Mouse (Mus musculus) CD8-positive naive resting alpha-beta T cell, adult 2 months (primary cell): ENCODE results near the gene Nutf2-ps1.
A peak's percentile ranks its signal among the peaks of the same experiment; 100 is the strongest.
"Not testable (repeated sequence)": the region's sequence is repeated elsewhere in the genome, so short reads cannot be mapped to it uniquely, and the experiment has no call there.

Experiments
- DNase-seq, 2 experiments: peaks; one replicate each; pipeline ENCODE4 v3.0.0; 2022; ENCODE audit warnings: low read depth in 2 of 2, low spot score in 2 of 2

The Nutf2-ps1 gene

DNA sequence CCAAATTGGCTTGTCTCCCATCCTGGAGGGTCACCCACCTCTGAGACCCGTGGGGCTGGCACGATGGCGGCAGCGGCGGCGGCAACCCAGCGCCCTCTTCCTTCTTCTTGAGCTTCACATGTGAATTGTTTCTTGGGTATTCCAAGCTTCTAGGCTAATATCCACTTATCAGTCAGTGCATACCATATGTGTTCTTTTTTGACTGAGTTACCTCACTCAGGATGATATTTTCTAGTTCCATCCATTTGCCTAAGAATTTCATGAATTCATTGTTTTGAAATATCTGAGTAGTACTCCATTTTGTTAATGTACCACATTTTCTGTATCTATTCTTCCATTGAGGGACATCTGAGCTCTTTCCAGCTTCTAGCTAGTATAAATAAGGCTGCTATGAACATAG lies at the start of gene Nutf2-ps1:
TSS of gene Nutf2-ps1 (minus strand) at position 101 of the 400 bp plus-strand sequence.
- DNase-seq: not testable (repeated sequence)

DNA sequence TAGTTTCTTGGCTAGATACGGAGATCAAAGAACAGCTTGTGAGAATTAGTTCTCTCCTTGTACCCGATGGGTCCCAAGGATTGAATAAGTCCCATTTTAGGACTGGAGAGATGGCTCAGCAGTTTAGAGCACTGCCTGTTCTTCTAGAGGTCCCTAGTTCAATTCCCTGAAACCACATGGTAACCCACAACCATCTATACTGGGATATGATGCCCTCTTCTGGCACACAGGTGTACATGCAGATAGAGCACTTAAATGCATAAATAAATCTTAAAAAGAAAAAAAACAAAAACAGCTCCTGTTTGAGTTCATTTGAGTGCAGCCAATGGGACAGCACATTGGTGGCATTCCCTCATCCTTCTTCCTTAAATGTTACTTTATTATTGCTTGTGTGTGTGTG lies 49.2 kb upstream of the Nutf2-ps1 start:
- peak in 1 of 2 experiments; percentile 8 for DNase-seq

DNA sequence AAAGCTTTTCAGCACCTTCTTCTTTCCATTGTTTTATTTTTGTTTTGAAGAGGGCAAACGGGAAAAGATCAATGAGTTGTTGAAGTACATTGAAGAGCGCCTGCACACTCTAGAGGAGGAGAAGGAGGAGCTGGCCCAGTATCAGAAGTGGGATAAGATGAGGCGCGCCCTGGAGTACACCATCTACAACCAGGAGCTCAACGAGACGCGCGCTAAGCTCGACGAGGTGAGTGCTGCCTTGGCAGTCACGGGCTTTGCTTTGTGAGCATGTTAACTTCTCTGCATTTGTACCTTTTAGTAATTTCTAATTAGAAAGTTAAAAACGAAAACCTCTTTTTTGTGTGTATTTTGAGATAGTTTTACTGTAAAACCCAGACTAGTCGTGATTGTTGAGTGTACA lies 32.8 kb upstream of the Nutf2-ps1 start:
- DNase-seq: no peak

DNA sequence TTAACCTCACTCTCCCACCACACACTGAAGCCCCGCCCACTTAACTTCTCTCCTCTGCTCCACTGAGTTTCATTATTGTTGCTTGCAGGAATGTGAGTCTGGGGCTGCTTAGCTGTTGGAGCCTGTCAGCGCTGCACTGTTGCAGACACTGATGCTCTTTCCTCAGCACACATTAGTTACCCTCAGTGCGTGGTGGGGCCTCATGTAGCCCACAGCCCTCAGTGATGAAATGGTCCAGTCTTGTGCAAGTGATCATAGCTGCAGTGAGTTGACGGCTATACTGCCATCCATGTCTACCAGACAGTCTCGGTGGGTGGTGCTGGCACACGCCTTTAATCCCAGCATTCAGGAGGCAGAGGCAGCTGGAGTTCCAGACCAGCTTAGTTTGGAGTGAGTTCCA lies 20.1 kb upstream of the Nutf2-ps1 start:
- DNase-seq: no peak

DNA sequence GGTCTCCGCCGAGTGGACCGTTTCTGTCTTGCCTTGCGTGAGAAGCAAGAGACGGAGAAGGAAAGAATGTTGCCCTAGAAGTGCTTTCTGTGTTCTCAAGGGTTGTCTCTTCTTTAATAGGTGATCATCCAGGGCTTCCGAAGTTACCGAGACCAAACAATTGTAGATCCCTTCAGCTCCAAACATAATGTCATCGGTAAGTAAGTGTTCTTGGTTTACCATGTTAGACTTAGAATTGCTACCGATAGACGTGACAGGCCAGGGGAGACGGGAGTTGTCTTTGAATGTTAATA lies 12.4 kb upstream of the Nutf2-ps1 start:
- no peak for DNase-seq

DNA sequence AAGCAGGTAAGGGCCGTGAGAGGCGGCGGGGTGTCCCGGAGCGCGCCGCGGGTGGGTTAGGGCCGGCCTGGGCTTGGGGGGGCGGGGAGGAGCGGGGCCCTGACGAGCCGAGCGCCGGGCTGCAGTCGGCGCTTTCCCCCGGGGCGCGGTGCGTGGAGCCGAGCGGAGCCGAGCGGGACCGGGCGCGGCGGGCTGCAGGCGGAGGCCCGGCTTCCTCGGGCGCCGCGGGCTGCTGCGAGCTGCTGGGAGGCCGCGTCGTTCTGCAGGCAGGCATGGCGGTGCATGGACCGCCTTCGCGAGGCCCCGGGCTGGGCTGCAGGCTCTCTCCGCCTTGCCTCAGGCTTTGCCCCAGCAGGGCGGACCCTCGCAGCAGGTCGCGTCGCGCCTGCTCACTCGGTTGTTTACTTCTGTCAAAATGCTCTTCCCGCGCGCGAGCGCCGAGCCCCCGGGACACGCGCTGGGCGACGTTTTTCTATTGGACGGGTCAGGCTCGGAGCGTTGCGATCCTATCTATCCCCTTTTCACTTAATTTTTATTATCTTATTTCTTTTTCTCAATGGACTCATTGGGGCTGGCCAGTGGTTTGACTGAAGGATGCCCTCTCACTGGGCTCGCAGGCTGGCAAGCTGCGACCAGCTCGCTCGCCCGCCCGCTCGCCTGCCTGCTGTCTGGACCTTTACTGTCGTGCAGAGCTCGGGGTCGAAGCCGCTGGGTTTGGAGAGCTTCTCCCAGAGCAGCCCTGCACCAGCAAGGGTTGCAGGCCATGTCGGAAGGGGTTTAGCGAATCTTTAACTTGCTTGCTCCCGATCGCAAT lies 11.9 kb upstream of the Nutf2-ps1 start:
- peak; percentile 58 to 63 for DNase-seq

DNA sequence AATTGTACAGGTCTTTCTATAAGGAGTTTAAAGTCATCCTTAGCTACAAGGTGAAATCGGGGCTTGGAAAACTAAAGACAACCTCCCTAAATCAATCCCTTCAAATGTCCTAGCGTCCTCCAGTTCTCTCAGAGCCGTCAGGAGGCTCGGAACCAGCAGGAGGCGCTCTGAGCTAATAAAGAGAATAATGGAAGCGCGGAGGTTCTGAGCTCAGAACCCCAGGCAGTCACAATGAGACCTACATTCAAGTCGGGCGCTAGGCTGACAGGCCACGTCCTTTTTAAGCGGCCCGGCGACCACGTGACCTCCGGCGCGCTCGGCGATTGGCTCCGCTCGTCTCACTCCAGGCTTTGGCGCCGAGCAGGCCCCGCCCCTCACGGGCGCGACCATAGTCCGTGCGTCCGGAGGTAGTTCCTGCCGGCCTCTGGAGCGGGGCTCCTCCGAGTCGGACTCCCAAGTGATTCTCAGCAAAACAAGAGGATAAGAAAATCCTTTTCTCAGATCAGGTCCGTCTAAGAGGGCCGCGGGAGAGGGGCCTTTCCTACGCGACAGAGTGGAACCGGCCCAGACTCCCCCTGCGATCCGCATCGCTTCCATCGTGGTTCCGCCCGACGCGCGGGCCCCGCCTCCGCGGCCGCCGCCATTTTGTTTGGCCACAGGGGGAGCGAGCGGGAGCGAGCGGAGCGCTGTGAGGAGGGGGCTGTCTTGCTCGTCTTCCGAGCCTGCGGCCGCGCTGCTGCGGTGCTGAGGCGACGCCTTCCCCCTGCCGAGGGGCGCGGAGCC lies 11.1 kb upstream of the Nutf2-ps1 start, which contains the start of gene Smc3:
TSS of gene Smc3 (plus strand) at position 642 of the 783 bp plus-strand sequence.
- peak; percentile 99 for DNase-seq

DNA sequence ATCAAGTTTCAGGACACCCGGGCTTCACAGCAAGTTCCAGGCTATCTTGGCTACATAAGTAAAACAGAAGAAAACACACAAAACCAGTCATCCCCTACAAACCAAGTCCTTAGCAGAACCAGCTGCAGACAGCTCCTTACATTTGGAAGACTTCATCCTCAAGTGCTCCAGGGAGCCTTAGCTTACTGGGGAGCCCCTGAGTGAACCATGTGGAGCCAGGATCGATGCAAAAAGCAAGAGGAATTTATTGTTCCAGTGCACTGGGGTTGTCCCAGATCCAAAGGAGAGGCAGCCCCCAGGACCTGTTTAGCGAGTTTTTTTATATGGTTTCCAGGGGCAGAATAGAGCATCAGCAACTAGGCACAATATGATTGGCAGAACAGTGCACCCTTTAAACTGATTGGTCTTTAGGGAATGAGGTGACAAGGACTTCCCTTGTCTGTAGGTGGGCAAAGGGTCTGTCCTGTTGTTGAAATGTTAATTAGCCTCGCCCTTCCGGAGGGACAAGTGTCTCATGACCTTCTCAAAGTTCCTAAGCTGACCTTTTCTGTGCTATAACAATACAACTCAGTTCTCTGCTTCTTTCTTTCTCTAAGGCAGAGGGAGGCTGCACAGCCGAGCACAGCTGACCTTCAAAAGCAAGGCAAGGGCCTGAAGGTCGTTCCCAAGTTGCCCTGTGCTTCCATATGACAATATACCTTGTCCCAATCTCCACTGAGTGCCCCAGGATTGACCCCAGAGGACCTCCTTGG lies 8.0 kb upstream of the Nutf2-ps1 start:
- no peak for DNase-seq

DNA sequence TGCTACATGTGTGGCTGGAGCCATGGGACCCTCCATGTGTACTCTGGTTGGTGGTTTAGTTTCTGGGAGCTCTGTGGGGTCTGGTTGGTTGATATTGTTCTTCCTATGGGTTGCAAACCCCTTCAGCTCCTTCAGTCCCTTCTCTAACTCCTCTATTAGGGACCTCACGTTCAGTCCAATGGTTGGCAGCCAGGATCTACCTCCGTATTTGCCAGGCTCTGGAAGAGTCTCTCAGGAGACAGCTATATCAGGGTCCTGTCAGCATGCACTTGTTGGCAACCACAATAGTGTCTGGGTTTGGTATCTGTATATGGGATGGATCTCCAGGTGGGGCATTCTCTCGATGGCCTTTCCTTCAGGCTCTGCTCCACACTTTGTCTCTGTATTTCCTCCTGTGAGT lies 1.2 kb downstream of the Nutf2-ps1 start:
- DNase-seq: not testable (repeated sequence)

DNA sequence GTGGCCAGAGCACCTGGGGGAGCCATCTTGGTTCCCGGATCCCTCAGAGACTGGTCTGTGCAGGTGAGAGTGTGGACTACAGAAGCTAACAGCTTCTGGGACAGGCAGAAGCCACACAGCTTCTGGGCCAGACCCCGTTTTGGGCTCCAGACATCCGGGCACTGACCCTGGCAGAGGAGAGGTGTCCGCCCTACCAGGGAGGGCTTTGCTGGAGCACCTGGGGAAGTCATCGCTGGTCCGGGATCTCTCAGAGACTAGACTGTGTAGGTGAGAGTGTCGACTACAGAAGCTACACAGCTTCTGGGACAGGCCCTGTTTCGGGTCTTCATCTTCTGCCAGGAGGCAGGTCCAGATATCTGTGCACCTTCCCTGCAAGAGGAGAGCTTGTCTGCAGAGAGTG lies 8.6 kb downstream of the Nutf2-ps1 start:
- DNase-seq: not testable (repeated sequence)

DNA sequence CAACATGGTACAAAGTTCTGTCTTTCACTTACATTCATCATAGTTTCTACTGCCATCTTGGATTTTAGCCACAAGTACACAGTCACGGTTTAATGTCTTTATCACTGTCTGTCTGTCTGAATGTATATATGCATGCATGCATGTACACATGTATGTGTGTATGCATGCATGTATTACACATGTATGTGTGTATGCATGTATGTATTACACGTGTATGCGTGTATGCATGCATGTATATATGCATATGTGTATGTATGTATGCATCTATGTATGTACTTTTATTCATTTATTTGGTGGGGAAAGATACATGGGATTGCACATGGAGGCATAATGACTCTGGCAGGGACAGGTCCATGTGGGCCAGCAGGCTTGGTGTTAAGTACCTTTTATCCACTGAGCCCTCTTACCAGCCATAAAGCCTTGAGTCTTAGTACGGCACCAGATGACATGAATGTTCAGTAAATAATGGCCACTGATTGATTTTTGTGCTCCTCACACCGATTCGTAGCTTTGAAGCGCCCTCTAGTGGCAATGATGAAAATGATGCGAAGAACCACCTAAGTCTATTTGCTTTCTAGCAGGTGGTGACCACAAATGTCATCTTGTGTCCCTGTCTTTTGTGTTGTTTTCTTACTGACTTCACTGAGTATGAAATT lies 10.1 kb downstream of the Nutf2-ps1 start:
- DNase-seq: peak; percentile 72 to 78

DNA sequence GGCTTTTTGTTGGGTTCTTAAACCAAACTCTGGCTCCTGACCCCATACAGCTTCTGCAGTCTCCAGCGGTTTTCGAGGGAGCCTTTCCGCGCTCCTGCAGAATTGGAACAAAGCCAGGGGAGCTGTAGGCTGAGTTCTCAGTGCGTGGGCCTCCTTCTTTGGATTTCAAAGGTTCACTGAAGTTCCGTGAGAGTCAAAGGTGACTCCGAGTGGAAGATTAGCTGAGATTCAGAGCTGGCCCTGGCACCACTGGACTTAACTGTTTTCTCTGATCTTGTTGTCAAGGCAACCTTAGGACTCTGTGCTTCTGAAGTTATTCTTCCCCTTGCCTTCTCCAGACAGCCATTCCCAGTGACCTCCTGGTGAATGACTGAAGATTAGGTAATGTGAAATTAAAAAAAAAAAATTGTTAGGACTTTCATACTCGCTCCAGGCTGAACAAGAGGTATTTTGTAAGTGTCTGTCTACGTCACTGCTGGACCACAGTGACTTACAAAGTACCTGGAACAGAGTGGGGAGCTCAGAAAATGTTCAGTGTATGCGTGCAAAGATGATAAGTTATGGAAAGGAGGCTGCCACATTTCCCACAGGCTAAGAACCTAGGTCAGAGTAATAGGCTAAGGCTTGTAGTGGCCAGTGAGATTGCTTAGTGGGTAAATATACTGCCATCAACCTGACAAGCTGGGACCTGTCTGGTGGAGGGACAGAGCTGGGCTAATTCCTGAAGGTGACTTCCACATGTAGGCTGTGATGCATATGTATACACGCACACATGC lies 11.7 kb downstream of the Nutf2-ps1 start:
- no peak for DNase-seq

DNA sequence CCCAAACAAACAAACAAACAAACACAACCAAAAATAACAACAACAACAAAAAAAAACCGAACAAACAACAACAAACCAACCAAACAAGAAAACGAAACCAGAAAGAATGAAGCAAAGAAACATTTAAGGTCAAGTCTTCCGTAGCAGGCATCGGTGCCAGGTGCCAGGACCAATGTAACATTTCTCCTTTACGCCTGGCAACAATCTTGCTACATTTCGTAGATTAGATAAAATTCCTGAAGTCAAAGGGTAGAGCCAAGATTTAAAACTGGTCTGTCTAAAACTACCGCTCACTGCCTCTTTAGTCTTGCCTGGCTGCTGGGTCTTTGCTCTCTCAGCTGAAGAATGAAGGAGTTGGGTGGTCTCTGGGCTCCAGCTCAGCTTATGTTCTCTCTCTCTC lies 12.8 kb downstream of the Nutf2-ps1 start:
- DNase-seq: no peak

DNA sequence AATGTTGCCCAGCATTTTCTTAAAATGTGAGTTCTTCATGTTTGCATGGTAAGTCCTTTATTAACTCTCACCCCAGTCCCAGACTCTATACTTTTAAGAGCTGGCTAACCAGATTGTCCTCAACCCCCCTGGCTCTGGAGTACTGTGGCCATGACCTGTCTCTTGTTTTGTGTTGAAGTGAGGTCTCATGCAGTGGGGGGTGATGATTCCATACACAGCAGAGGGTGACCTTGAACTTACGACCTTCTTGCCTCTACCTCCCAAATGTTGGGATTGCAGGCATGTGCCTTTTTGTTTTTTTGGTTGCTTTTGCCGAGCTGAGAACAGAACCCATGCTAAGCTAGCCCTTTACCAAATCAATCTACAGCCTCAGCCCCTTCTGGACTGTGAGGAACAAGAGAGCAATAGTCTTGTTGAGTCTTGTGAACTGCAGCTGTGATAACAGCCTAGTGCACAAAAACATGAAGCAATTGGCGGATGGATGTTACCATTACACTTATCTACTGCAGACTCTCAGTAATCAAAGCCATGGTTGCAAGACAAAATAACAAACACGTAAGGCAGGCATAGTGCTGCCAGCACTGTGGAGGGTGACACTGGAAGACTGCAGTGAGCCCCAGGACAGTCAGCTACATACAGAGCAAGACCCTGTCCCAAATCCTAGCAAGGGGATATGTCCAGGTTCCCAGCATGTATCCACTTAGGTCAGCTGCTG lies 13.4 kb downstream of the Nutf2-ps1 start:
- no peak for DNase-seq

DNA sequence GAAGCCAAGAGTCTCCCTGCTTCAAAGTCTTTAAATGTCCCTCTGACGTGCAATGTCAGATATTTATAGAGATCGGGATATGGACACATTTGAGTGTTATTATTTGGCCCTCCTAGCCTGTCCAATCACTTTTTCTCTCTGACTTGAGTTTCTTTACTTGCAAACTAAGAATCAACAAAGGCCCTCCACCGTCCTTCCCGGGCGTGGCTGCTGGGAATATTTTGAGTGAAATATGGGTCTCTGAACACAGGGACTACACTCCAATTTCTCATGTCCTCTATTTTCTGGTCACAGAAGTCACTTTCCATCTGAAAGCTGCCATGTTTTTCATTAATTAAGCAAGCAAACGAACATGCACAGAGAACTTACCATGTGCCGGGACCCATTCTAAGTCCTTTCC lies 14.3 kb downstream of the Nutf2-ps1 start:
- DNase-seq: no peak

DNA sequence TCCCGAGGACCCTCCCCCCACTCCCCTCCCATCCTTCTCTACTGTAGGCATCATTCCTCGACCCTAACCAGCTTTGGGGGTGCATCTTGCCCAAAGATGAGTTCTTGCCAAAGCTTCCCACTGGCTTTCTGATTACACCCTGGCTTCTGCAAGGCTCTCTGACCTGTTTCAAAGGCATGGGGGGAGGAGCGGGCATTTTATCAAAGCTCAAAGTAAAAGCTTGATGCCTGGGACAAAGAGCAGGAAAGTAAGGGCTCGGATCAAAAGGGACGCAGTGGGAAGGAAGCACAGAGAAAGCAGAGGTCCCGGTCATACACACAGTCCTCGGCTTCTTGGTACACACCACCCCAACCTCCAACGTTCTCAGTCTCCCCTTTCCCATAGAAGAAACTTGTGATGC lies 14.7 kb downstream of the Nutf2-ps1 start:
- DNase-seq: no peak

DNA sequence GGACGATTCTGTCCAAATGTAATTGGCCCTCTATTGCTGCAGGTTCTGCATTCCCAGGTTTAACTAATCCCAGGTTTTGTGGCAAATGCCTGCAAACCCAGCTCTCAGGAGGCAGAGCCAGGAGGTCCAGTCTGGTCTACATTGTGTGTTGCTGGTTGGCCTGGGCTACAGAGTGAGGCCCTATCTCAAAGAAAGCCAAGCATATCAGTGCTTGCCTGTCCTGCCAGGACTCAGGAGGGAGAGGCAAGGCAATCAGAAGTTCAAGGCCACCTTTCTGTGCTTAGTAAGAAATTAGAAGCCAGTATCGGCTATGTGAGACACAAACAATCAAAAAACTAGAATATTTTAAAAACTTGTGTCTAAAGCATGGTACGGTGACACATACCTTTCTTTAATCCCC lies 15.7 kb downstream of the Nutf2-ps1 start:
- no peak for DNase-seq

DNA sequence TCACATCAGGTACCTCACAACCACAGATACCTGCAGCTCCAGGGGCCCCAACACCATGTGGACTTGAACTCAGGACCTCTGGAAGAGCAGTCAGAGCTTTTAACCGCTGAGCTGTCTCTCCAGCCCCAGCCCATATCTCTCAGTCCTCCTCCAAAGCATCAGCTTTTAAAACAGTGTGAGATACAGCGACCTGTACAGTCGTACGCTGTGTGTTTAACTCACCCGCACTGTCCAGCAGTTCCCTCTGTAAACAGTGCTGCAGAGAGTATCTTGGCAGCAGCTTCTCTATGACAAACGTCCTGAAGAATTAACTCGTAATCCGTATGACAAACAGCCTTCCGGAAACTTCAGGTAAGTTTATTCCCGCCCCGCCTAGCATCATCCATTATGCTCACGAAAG lies 16.3 kb downstream of the Nutf2-ps1 start:
- DNase-seq: no peak

DNA sequence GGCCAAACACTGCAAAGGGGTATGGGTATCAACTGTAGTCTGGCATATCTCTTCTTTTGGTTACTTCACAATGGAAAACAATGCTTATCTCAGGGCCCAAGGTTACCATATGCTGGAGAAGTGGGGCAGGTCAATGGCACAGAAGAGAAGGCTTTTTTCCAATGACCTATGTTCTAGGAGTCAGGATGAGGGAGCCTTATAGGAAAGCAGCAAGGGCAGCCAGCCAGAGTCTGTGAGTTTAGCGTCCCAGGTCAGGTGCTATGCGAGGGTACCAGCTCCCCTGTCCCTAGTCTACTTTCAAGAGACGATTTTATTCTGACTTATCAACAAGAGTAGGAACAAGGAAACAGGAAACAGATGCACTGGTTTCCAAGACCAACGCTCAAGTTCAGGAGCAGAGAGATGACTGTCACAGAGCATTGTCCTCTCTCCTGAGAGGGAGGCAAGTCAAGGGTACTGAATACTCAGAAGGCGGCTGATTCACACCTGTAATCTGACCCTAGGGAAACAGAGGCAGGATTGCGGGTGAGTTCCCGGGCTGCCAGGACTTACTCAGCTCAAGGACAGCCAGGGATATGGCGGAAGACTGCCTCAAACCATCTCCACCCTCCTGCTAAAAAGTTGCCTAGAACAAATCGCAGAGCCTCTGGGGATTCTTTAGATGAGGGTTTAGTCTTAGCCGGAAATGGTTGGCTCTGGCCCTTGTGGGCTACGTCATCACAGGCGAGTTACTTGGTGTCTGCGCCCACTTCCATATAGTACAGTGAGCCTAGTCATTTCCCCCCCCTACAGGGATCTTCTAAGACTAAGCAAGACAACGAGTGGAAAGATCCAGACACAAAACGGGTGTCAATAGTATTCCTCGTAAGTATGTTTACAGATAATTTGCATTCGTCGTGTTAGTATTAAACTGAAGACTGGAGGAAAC lies 17.1 kb downstream of the Nutf2-ps1 start:
- no peak for DNase-seq
